Mouse (Mus musculus) midbrain, embryonic 14.5 days (tissue): ENCODE data around the gene Srgap2. TPM values are rescaled to one million over a fixed set of nuclear protein-coding genes. Genes with fewer than 3 reads are reported as not detected.

Source experiments
- ATAC-seq: fragments of 200-750 bp; cut with Nextera tagmentation; 2 replicates; pipeline ENCODE4 v1.8.0; 2017; ENCODE audit warnings: moderate number of reproducible peaks, moderate library complexity; ENCODE audit not compliant: low FRiP score, low TSS enrichment
- DNase-seq: peaks from one replicate; pipeline ENCODE4 v3.0.0-alpha.2; 2015
- H3K27ac ChIP-seq: fragments of 300-500 bp; sonication (generic); replicated peaks from 2 replicates; pipeline ENCODE4 v1.5.1; 2014; ENCODE audit warnings: mild to moderate bottlenecking, low read depth, low read length, moderate library complexity
- H3K27me3 ChIP-seq: fragments of 300-500 bp; sonication (generic); 2 replicates; pipeline ENCODE4 v1.6.1; 2014; ENCODE audit warnings: low read length, control low read depth, mixed read lengths; ENCODE audit not compliant: control insufficient read depth, insufficient read depth
- H3K36me3 ChIP-seq: fragments of 300-500 bp; sonication (generic); 2 replicates; pipeline ENCODE4 v1.6.1; 2014; ENCODE audit warnings: low read length, control low read depth; ENCODE audit not compliant: control insufficient read depth, insufficient read depth
- H3K4me1 ChIP-seq: fragments of 300-500 bp; sonication (generic); 2 replicates; pipeline ENCODE4 v1.6.1; 2014; ENCODE audit warnings: mild to moderate bottlenecking, antibody characterized with exemption, low read length, control low read depth; ENCODE audit not compliant: control insufficient read depth, insufficient read depth
- H3K4me2 ChIP-seq: fragments of 300-500 bp; sonication (generic); 2 replicates; pipeline ENCODE4 v1.6.1; 2014; ENCODE audit warnings: mild to moderate bottlenecking, low read length, moderate library complexity
- H3K4me3 ChIP-seq: fragments of 300-500 bp; sonication (generic); replicated peaks from 2 replicates; pipeline ENCODE4 v1.5.1; 2014; ENCODE audit warnings: low read depth, low read length
- H3K9ac ChIP-seq: fragments of 300-500 bp; sonication (generic); replicated peaks from 2 replicates; pipeline ENCODE4 v1.6.1; 2014; ENCODE audit warnings: mild to moderate bottlenecking, low read length, moderate library complexity
- H3K9me3 ChIP-seq: fragments of 300-500 bp; sonication (generic); 2 replicates; pipeline ENCODE4 v1.6.1; 2016; ENCODE audit warnings: low read length, control low read depth, mixed read lengths; ENCODE audit not compliant: control insufficient read depth
- WGBS: fragments of 180-500 bp; shearing (Covaris S2); extraction: QIAGEN DNeasy Blood & Tissue Kit; methylation state at CpG from one replicate; pipeline ENCODE4 v1.1.7; 2014; 5-methylcytosine and 5-hydroxymethylcytosine counted together
- polyA plus RNA-seq: library from polyadenylated mRNA; unstranded; fragments of >200 nt; fragmentation: Nextera tagmentation; extraction: Ambion mirVana; gene quantifications from 2 replicates; pipeline ENCODE4 v1.2.1, GENCODE M21; 2014

Gene Srgap2
- polyA plus RNA-seq, 1 experiment from 2014 or later: 30.8 TPM

- H3K36me3 ChIP-seq: no peaks in the 10 kb centered on the region
- H3K9ac ChIP-seq: no peak within 1 kb of the TSS
- no peak within 1 kb of the TSS for H3K4me2 ChIP-seq
- no peak within 1 kb of the TSS for H3K4me3 ChIP-seq
- no peak for DNase-seq
- H3K27ac ChIP-seq: no peak within 1 kb of the TSS
- ATAC-seq: no peak
- H3K9me3 ChIP-seq: no peaks in the 10 kb centered on the region
- H3K4me1 ChIP-seq: no peaks in the 10 kb centered on the region
- WGBS: 49% methylated on average over 4 of the region's 4 CpGs
- H3K27me3 ChIP-seq: no peaks in the 10 kb centered on the region
These were observed 247.7 kb downstream of the Srgap2 start, which contains the start of gene Ikbke for GRCm38 (mm10) chr1:131279456-131279776. Gene Ikbke, minus strand, starts transcription at chr1:131279606.

GRCm38 (mm10) chr1:131278606-131279455 is 248.3 kb downstream of the Srgap2 start:
- Histone ChIP-seq H3K9ac (no peak overlapping the region), H3K9me3 (no peaks in the 10 kb centered on the region), H3K4me3 (no peak overlapping the region), H3K27me3 (no peaks in the 10 kb centered on the region), H3K27ac (no peak overlapping the region), H3K4me2 (no peak overlapping the region), H3K36me3 (no peaks in the 10 kb centered on the region), H3K4me1 (no peaks in the 10 kb centered on the region)
- no peak for DNase-seq
- WGBS: 56% methylated on average over 8 of the region's 8 CpGs
- no peak for ATAC-seq

- Histone ChIP-seq H3K27ac (no peak overlapping the region), H3K9me3 (no peaks in the 10 kb centered on the region), H3K36me3 (no peaks in the 10 kb centered on the region), H3K4me3 (no peak overlapping the region), H3K27me3 (no peaks in the 10 kb centered on the region), H3K4me2 (no peak overlapping the region), H3K9ac (no peak overlapping the region), H3K4me1 (no peaks in the 10 kb centered on the region)
- ATAC-seq (no peak), DNase-seq (no peak)
These were observed 250.3 kb downstream of the Srgap2 start for GRCm38 (mm10) chr1:131276831-131277230.

- no peaks in the 10 kb centered on the region for H3K4me1 ChIP-seq
- H3K9me3 ChIP-seq: no peaks in the 10 kb centered on the region
- no peaks in the 10 kb centered on the region for H3K36me3 ChIP-seq
- ATAC-seq: no peak
- no peak overlapping the region for H3K4me2 ChIP-seq
- H3K4me3 ChIP-seq: no peak overlapping the region
- no peak overlapping the region for H3K27ac ChIP-seq
- WGBS: 82% methylated on average over 14 of the region's 14 CpGs
- no peak overlapping the region for H3K9ac ChIP-seq
- DNase-seq: no peak
- H3K27me3 ChIP-seq: no peaks in the 10 kb centered on the region
These were observed 251.6 kb downstream of the Srgap2 start for GRCm38 (mm10) chr1:131275577-131275976.

- Histone ChIP-seq H3K4me1 (no peaks in the 10 kb centered on the region), H3K4me3 (no peak overlapping the region), H3K27me3 (no peaks in the 10 kb centered on the region), H3K27ac (no peak overlapping the region), H3K9ac (no peak overlapping the region), H3K36me3 (no peaks in the 10 kb centered on the region), H3K4me2 (no peak overlapping the region), H3K9me3 (no peaks in the 10 kb centered on the region)
- ATAC-seq (no peak), DNase-seq (no peak)
- 60% methylated on average over 22 of the region's 22 CpGs for WGBS
These were observed 252.2 kb downstream of the Srgap2 start for GRCm38 (mm10) chr1:131274725-131275539.

GRCm38 (mm10) chr1:131269797-131270578 is 257.2 kb downstream of the Srgap2 start:
- Histone ChIP-seq H3K4me1 (no peaks in the 10 kb centered on the region), H3K27me3 (no peaks in the 10 kb centered on the region), H3K4me3 (no peak overlapping the region), H3K27ac (no peak overlapping the region), H3K9ac (no peak overlapping the region), H3K36me3 (no peaks in the 10 kb centered on the region), H3K4me2 (peak overlapping the region; percentile 11), H3K9me3 (no peaks in the 10 kb centered on the region)
- ATAC-seq: peak; percentile 49; the same call in 1 of the 2 replicates
- DNase-seq: peak; percentile 91
- WGBS: 25% methylated on average over 22 of the region's 22 CpGs

- DNase-seq (no peak), ATAC-seq (no peak)
- Histone ChIP-seq H3K9me3 (no peaks in the 10 kb centered on the region), H3K4me2 (no peak overlapping the region), H3K9ac (no peak overlapping the region), H3K4me1 (no peaks in the 10 kb centered on the region), H3K4me3 (no peak overlapping the region), H3K36me3 (no peaks in the 10 kb centered on the region), H3K27me3 (no peaks in the 10 kb centered on the region), H3K27ac (no peak overlapping the region)
- WGBS: 88% methylated on average over 10 of the region's 10 CpGs
These were observed 258.4 kb downstream of the Srgap2 start for GRCm38 (mm10) chr1:131268776-131269175.

GRCm38 (mm10) chr1:131263905-131264304 is 263.2 kb downstream of the Srgap2 start:
- ATAC-seq: no peak
- Histone ChIP-seq H3K4me2 (no peak overlapping the region), H3K4me3 (no peak overlapping the region), H3K4me1 (no peaks in the 10 kb centered on the region), H3K36me3 (no peaks in the 10 kb centered on the region), H3K27me3 (no peaks in the 10 kb centered on the region), H3K9ac (no peak overlapping the region), H3K27ac (no peak overlapping the region), H3K9me3 (no peaks in the 10 kb centered on the region)
- no peak for DNase-seq
- WGBS: 74% methylated on average over 12 of the region's 12 CpGs
